Mouse (Mus musculus): ENCODE measurements around the gene Esp8. TPM values are rescaled to one million over a fixed set of nuclear protein-coding genes. Genes with fewer than 3 reads are reported as not detected.

Gene Esp8
- polyA plus RNA-seq (2012; rRNA removed) = not detected in 2 replicates

DNA sequence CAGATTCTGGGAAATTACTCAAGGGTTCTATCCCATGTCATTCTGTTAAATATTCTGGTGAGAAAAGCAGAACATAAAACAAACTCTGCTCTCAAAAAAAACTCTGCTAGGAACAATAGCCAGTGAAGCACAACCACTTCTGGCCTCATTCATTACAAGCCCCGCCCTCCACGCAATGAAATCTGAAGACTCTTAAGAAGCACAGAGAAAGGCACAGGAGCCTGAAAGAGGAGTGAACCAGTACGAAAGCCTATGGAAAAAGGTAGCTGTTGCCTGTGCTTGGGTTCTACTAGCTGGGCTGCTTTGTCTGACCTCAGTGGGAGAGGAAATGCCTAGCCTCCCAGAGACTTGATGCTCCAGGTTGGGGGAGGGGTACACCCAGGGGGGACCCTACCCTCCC, at the start of gene Esp8:
Gene Esp8 (plus strand): TSS at position 205 of the 400 bp plus-strand sequence.

DNA sequence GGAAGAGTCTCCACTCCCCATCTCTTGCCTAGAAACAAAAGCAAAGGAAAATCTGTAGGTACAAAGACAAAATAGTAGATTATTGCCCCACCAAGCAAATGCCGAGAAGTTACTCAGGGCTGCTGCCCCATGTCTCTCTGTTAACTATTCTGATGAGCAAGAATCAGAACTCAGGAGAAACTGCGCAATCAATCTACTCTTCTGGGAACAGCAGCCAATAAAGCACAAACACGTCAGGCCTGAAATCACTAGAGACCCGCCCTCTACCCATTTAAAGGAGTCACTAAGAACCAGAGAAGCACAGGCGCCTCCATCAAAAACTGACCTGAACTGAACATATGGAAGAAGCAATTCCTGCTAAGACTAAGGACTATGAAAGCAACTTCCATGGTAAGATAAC, 41.4 kb downstream of the Esp8 start, which contains the start of gene Esp6:
Gene Esp6 (plus strand): TSS at position 301 of the 400 bp plus-strand sequence.

Other genes with a start within 250 kb of the Esp8 start
- 0.13 and 1.2 TPM in 2 replicates for gene Crisp1, start 200.8 kb upstream of the Esp8 start, polyA plus RNA-seq (2012; rRNA removed)
- not detected in 2 replicates for gene Esp6, start 41.5 kb downstream of the Esp8 start, polyA plus RNA-seq (2012; rRNA removed)
- gene Esp4, start 78.6 kb downstream of the Esp8 start, polyA plus RNA-seq (2012; rRNA removed) = not detected in 2 replicates
- gene Esp3, start 112.1 kb downstream of the Esp8 start, polyA plus RNA-seq (2012; rRNA removed) = not detected in 2 replicates
- not detected in 2 replicates for gene Esp1, start 207.1 kb downstream of the Esp8 start, polyA plus RNA-seq (2012; rRNA removed)